Mouse (Mus musculus): ENCODE data around the gene Vmn1r76.

Gene Vmn1r76

GRCm38 (mm10) chr7:11938113-11938512, at the start of gene Vmn1r76:
Gene Vmn1r76, minus strand, starts transcription at chr7:11938213.
- DNase-seq (ENCODE audit: extremely low read depth, low read depth, low spot score) = no peak

- no peak for DNase-seq (ENCODE audit: extremely low read depth, low read depth, low spot score)
These were observed 34.6 kb upstream of the Vmn1r76 start for GRCm38 (mm10) chr7:11972611-11973010.

- DNase-seq (ENCODE audit: extremely low read depth, low read depth, low spot score) = no peak
These were observed 10.0 kb upstream of the Vmn1r76 start for GRCm38 (mm10) chr7:11947991-11948390.

GRCm38 (mm10) chr7:11874330-11874729, 63.7 kb downstream of the Vmn1r76 start, which contains the start of gene Vmn1r75:
Gene Vmn1r75, plus strand, starts transcription at chr7:11874630.
- no peak for DNase-seq (ENCODE audit: extremely low read depth, low read depth, low spot score)

Data from fat pad, adult 2 months (tissue).